ENCODE assay signal across 12 mouse cellular contexts in genomic region chr10:80810084-80810483, GRCm38 (mm10). TPM values are rescaled to one million over a fixed set of nuclear protein-coding genes. Genes with fewer than 3 reads are reported as not detected.
A peak's percentile ranks its signal among the peaks of the same experiment; 100 is the strongest.
DNase-seq lines count a peak whose midpoint lies in the region; ATAC-seq and TF ChIP-seq lines count a peak whose summit lies in the region.
"Had no signal": no experiment of that assay in that cellular context is flagged by ENCODE, and none has a peak within 500 bp of the region (broad histone marks: within the 10 kb centered on the region; RNA-seq: fewer than 3 reads in every experiment).

No protein-coding gene starts in this region.

- 7% methylated on average over 18 of the region's 20 CpGs for WGBS in liver, embryonic 11.5 days
- WGBS in liver, postnatal 0 days (ENCODE audit: insufficient replicate concordance) = 9% methylated on average over 19 of the region's 20 CpGs
- 7% methylated on average over 15 of the region's 20 CpGs for WGBS in hindbrain, postnatal 0 days

- H3K27ac ChIP-seq in gastrocnemius, adult 2 months = peak overlapping the region; percentile 46; the same call in 1 of the 2 replicates
- no peak overlapping the region; the same call in 1 of the 2 replicates for H3K27ac ChIP-seq in liver, embryonic 11.5 days (ENCODE audit: low read depth, low read length)
- no peak overlapping the region for H3K27ac ChIP-seq in liver, postnatal 0 days (ENCODE audit: low read depth)
- H3K27ac ChIP-seq in hindbrain, postnatal 0 days = no peak overlapping the region

- ATAC-seq in liver, embryonic 11.5 days (replicated peaks; ENCODE audit: low FRiP score) = no peak
- no peak for ATAC-seq in liver, postnatal 0 days
- ATAC-seq in G1E (ENCODE audit: extremely low read depth, insufficient number of reproducible peaks, low FRiP score, poor library complexity, severe bottlenecking) = no peak
- ATAC-seq in hindbrain, postnatal 0 days = no peak

- no peak overlapping the region; the same call in 1 of the 2 replicates for H3K9ac ChIP-seq in liver, embryonic 11.5 days (ENCODE audit: low read depth, low read length)
- no peak overlapping the region for H3K9ac ChIP-seq in liver, postnatal 0 days (replicated peaks)
- H3K9ac ChIP-seq in hindbrain, postnatal 0 days (replicated peaks; ENCODE audit: low read length) = no peak overlapping the region

- H3K27me3 ChIP-seq in liver, embryonic 11.5 days (replicated peaks; ENCODE audit: control insufficient read depth, insufficient read depth, low read length) = peaks cover 44% of the 10 kb centered on the region
- peaks cover 32% of the 10 kb centered on the region for H3K27me3 ChIP-seq in liver, postnatal 0 days (ENCODE audit: insufficient read depth, low read length)
- peaks cover 40% of the 10 kb centered on the region for H3K27me3 ChIP-seq in G1E (ENCODE audit: insufficient read depth, low read length)
- peaks cover 5% of the 10 kb centered on the region; the same call in 1 of the 2 replicates for H3K27me3 ChIP-seq in hindbrain, postnatal 0 days (ENCODE audit: insufficient read depth, low read length)

- peaks cover 46% of the 10 kb centered on the region for H3K4me1 ChIP-seq in liver, embryonic 11.5 days (replicated peaks; ENCODE audit: control insufficient read depth, insufficient read depth, low read length)
- H3K4me1 ChIP-seq in liver, postnatal 0 days (ENCODE audit: insufficient read depth) = peaks cover 27% of the 10 kb centered on the region
- peaks cover 40% of the 10 kb centered on the region for H3K4me1 ChIP-seq in G1E (ENCODE audit: insufficient read depth, low read depth, low read length)
- H3K4me1 ChIP-seq in hindbrain, postnatal 0 days (ENCODE audit: insufficient read depth, low read length) = peaks cover 21% of the 10 kb centered on the region

- H3K9me3 ChIP-seq in liver, embryonic 11.5 days (ENCODE audit: control insufficient read depth, low read length) = no peaks in the 10 kb centered on the region
- H3K9me3 ChIP-seq in liver, postnatal 0 days (ENCODE audit: low read length) = no peaks in the 10 kb centered on the region
- peaks cover 25% of the 10 kb centered on the region for H3K9me3 ChIP-seq in G1E (replicated peaks)
- H3K9me3 ChIP-seq in hindbrain, postnatal 0 days (ENCODE audit: low read length) = no peaks in the 10 kb centered on the region

- DNase-seq in gastrocnemius, adult 2 months = peak; percentile 25
- DNase-seq in gastrocnemius, adult 18-20 months (ENCODE audit: low spot score) = no peak
- no peak for DNase-seq in liver, embryonic 11.5 days (ENCODE audit: low spot score)
- DNase-seq in liver, postnatal 0 days = no peak
- no peak for DNase-seq in G1E (ENCODE audit: low spot score)
- DNase-seq in hindbrain, postnatal 0 days (ENCODE audit: low spot score) = no peak
- no peak for DNase-seq in spleen, adult 12 weeks (ENCODE audit: low spot score)
- no peak for DNase-seq in cerebellum, adult 18-20 months

- no peaks in the 10 kb centered on the region for H3K36me3 ChIP-seq in liver, embryonic 11.5 days (ENCODE audit: control insufficient read depth, insufficient read depth, low read length)
- peaks cover 3% of the 10 kb centered on the region; the same call in 1 of the 2 replicates for H3K36me3 ChIP-seq in liver, postnatal 0 days (replicated peaks; ENCODE audit: insufficient read depth, low read length)
- H3K36me3 ChIP-seq in G1E (replicated peaks) = peaks cover 31% of the 10 kb centered on the region
- H3K36me3 ChIP-seq in hindbrain, postnatal 0 days (ENCODE audit: insufficient read depth, low read length) = no peaks in the 10 kb centered on the region

- TF ChIP-seq EP300 in liver, postnatal 0 days (IDR thresholded peaks at IDR 0.05; ENCODE audit: low read depth) = no peak

- no peak for TF ChIP-seq CTCF in gastrocnemius, adult 2 months (IDR thresholded peaks at IDR 0.05)
- TF ChIP-seq CTCF in liver, postnatal 0 days (IDR thresholded peaks at IDR 0.05; ENCODE audit: low read depth) = no peak
- TF ChIP-seq CTCF in G1E (IDR thresholded peaks at IDR 0.05; ENCODE audit: low read depth, low read length) = no peak
- no peak for TF ChIP-seq CTCF in hindbrain, postnatal 0 days (IDR thresholded peaks at IDR 0.05; ENCODE audit: low read depth)

- H3K4me3 ChIP-seq in gastrocnemius, adult 2 months = peak overlapping the region; percentile 33
- H3K4me3 ChIP-seq in liver, embryonic 11.5 days (ENCODE audit: low read depth, low read length) = peak overlapping the region; percentile 24
- H3K4me3 ChIP-seq in liver, postnatal 0 days (ENCODE audit: low read depth, low read length) = no peak overlapping the region
- H3K4me3 ChIP-seq in G1E (ENCODE audit: low read depth, low read length) = peak overlapping the region; percentile 55; the same call in 1 of the 2 replicates
- H3K4me3 ChIP-seq in hindbrain, postnatal 0 days (ENCODE audit: low read length) = no peak overlapping the region

- H3K4me2 ChIP-seq in liver, embryonic 11.5 days = peak overlapping the region; percentile 54
- H3K4me2 ChIP-seq in liver, postnatal 0 days (ENCODE audit: low read depth, low read length) = no peak overlapping the region
- H3K4me2 ChIP-seq in hindbrain, postnatal 0 days (ENCODE audit: low read depth, low read length) = 0 out of 2 replicates have a peak overlapping the region, but pooled peaks have one; percentile 23

- intact Hi-C loops in gastrocnemius, adult 2 months (cut with DNase I) = no loop called here

RNA-seq across cellular contexts. Expression of gene Jsrp1, which starts 3.2 kb away (rescaled TPM):
- 100 to 1,000 TPM; 397 to 414 TPM for total RNA-seq in gastrocnemius, adult 2 months (2021)
- total RNA-seq in gastrocnemius, adult 18-20 months (2021) = 100 to 1,000 TPM; 448 to 461 TPM
- polyA plus RNA-seq in liver, embryonic 11.5 days (2014; fragmentation: Nextera tagmentation; extraction: Ambion mirVana) = 1.1 and 1.5 TPM in 2 replicates
- polyA plus RNA-seq in liver, postnatal 0 days (2015; fragmentation: Nextera tagmentation; extraction: Ambion mirVana) = 1.6 TPM in 1 of 2 replicates, not detected in the other
- total RNA-seq in G1E (2014; fragmentation: Nextera tagmentation) (not detected in 2 replicates), G1E (2017) (not detected in 2 replicates)
- polyA plus RNA-seq in G1E (2012) = 0.07 and 0.09 TPM in 2 replicates
- 0.22 TPM in 1 of 2 replicates, not detected in the other for total RNA-seq in hindbrain, postnatal 0 days (2014; rRNA removed)
- polyA plus RNA-seq in hindbrain, postnatal 0 days (2015; fragmentation: Nextera tagmentation; extraction: Ambion mirVana) = 1.4 and 1.6 TPM in 2 replicates
- total RNA-seq: common myeloid progenitor, adult 5-6 weeks; heart, postnatal 14 days had no signal

RNA-seq across cellular contexts. Expression of gene Amh, which starts 5.0 kb away (rescaled TPM):
- under 1 TPM; 0.38 to 0.98 TPM for total RNA-seq in gastrocnemius, adult 2 months (2021)
- total RNA-seq in gastrocnemius, adult 18-20 months (2021) = under 1 TPM; 0.31 to 0.32 TPM
- polyA plus RNA-seq in liver, embryonic 11.5 days (2014; fragmentation: Nextera tagmentation; extraction: Ambion mirVana) = 0.14 TPM in 1 of 2 replicates, not detected in the other
- polyA plus RNA-seq in liver, postnatal 0 days (2015; fragmentation: Nextera tagmentation; extraction: Ambion mirVana) = 0.06 TPM in 1 of 2 replicates, not detected in the other
- total RNA-seq in G1E (2014; fragmentation: Nextera tagmentation) (1.7 and 1.8 TPM in 2 replicates), G1E (2017) (0.17 and 0.27 TPM in 2 replicates)
- polyA plus RNA-seq in G1E (2012) = 1.6 and 1.8 TPM in 2 replicates
- total RNA-seq in hindbrain, postnatal 0 days (2014; rRNA removed) = 0.47 and 2.6 TPM in 2 replicates
- polyA plus RNA-seq in hindbrain, postnatal 0 days (2015; fragmentation: Nextera tagmentation; extraction: Ambion mirVana) = 0.24 TPM in 1 of 2 replicates, not detected in the other
- total RNA-seq: common myeloid progenitor, adult 5-6 weeks had no signal
- polyA plus RNA-seq: neural tube, embryonic 11.5 days; stomach, embryonic 16.5 days had no signal

RNA-seq across cellular contexts. Expression of gene Plekhj1, which starts 11.7 kb away (rescaled TPM):
- total RNA-seq in gastrocnemius, adult 2 months (2021) = 10 to 100 TPM; 22.3 to 29.8 TPM
- 10 to 100 TPM; 24.3 to 25.8 TPM for total RNA-seq in gastrocnemius, adult 18-20 months (2021)
- 178 and 188 TPM in 2 replicates for polyA plus RNA-seq in liver, embryonic 11.5 days (2014; fragmentation: Nextera tagmentation; extraction: Ambion mirVana)
- 42.0 and 43.7 TPM in 2 replicates for polyA plus RNA-seq in liver, postnatal 0 days (2015; fragmentation: Nextera tagmentation; extraction: Ambion mirVana)
- total RNA-seq in G1E (2014; fragmentation: Nextera tagmentation) (122 and 192 TPM in 2 replicates), G1E (2017) (58.1 and 68.0 TPM in 2 replicates)
- polyA plus RNA-seq in G1E (2012) = 285 and 325 TPM in 2 replicates
- 74.4 and 82.3 TPM in 2 replicates for total RNA-seq in hindbrain, postnatal 0 days (2014; rRNA removed)
- polyA plus RNA-seq in hindbrain, postnatal 0 days (2015; fragmentation: Nextera tagmentation; extraction: Ambion mirVana) = 99.4 and 103 TPM in 2 replicates

RNA-seq across cellular contexts. Expression of gene Sf3a2, which starts 12.1 kb away (rescaled TPM):
- 10 to 100 TPM; 28.9 to 29.1 TPM for total RNA-seq in gastrocnemius, adult 2 months (2021)
- 10 to 100 TPM; 27.3 to 27.6 TPM for total RNA-seq in gastrocnemius, adult 18-20 months (2021)
- 116 and 121 TPM in 2 replicates for polyA plus RNA-seq in liver, embryonic 11.5 days (2014; fragmentation: Nextera tagmentation; extraction: Ambion mirVana)
- polyA plus RNA-seq in liver, postnatal 0 days (2015; fragmentation: Nextera tagmentation; extraction: Ambion mirVana) = 20.9 and 22.2 TPM in 2 replicates
- total RNA-seq in G1E (2014; fragmentation: Nextera tagmentation) (142 and 172 TPM in 2 replicates), G1E (2017) (8.7 and 9.9 TPM in 2 replicates)
- 652 and 920 TPM in 2 replicates for polyA plus RNA-seq in G1E (2012)
- 14.2 and 22.0 TPM in 2 replicates for total RNA-seq in hindbrain, postnatal 0 days (2014; rRNA removed)
- 48.7 and 53.2 TPM in 2 replicates for polyA plus RNA-seq in hindbrain, postnatal 0 days (2015; fragmentation: Nextera tagmentation; extraction: Ambion mirVana)

RNA-seq across cellular contexts. Expression of gene Oaz1, which starts 16.4 kb away (rescaled TPM):
- total RNA-seq in gastrocnemius, adult 2 months (2021) = 100 to 1,000 TPM; 579 to 691 TPM
- 100 to 1,000 TPM; 698 to 770 TPM for total RNA-seq in gastrocnemius, adult 18-20 months (2021)
- 1,793 and 1,800 TPM in 2 replicates for polyA plus RNA-seq in liver, embryonic 11.5 days (2014; fragmentation: Nextera tagmentation; extraction: Ambion mirVana)
- 1,017 and 1,029 TPM in 2 replicates for polyA plus RNA-seq in liver, postnatal 0 days (2015; fragmentation: Nextera tagmentation; extraction: Ambion mirVana)
- 310 and 444 TPM in 2 replicates for total RNA-seq in G1E (2014; fragmentation: Nextera tagmentation)
- 228 and 347 TPM in 2 replicates for total RNA-seq in G1E (2017)
- 1,655 and 2,091 TPM in 2 replicates for polyA plus RNA-seq in G1E (2012)
- total RNA-seq in hindbrain, postnatal 0 days (2014; rRNA removed) = 1,128 and 1,180 TPM in 2 replicates
- polyA plus RNA-seq in hindbrain, postnatal 0 days (2015; fragmentation: Nextera tagmentation; extraction: Ambion mirVana) = 1,097 and 1,185 TPM in 2 replicates

Comparison
In these comparisons a context has a peak if more than half of its experiments do, and no peak if none do; other contexts are left out.
1. H3K4me3 ChIP-seq: peak in gastrocnemius, adult 2 months (single experiment), liver, embryonic 11.5 days (single experiment) and G1E (single experiment); none in liver, postnatal 0 days (single experiment) and hindbrain, postnatal 0 days (single experiment).
2. RNA of gene Jsrp1, which starts 3.2 kb away (total RNA-seq): 448 to 461 TPM in gastrocnemius, adult 18-20 months and 397 to 414 TPM in gastrocnemius, adult 2 months; not detected in G1E and 0.22 TPM in hindbrain, postnatal 0 days; every median in the first group is over 100 times any median in the second.